Mouse (Mus musculus) frontal cortex, adult 2 months (tissue): Measurements from ENCODE around the gene Pitpnm3. TPM values are rescaled to one million over a fixed set of nuclear protein-coding genes. Genes with fewer than 3 reads are reported as not detected.

Experiments
- DNase-seq, 2 experiments: peaks; one replicate each; pipeline ENCODE4 v3.0.0; 2022; ENCODE audit warnings: low spot score in 1 of 2; ENCODE audit errors: extremely low spot score in 1 of 2
- polyA plus RNA-seq: library from polyadenylated mRNA; depleted of rRNA; stranded (reverse); fragments of >200 nt; gene quantifications from 2 replicates; pipeline ENCODE4 v1.2.3, GENCODE M21; 2012

Gene Pitpnm3
- polyA plus RNA-seq, 1 experiment, result 102 TPM

DNA sequence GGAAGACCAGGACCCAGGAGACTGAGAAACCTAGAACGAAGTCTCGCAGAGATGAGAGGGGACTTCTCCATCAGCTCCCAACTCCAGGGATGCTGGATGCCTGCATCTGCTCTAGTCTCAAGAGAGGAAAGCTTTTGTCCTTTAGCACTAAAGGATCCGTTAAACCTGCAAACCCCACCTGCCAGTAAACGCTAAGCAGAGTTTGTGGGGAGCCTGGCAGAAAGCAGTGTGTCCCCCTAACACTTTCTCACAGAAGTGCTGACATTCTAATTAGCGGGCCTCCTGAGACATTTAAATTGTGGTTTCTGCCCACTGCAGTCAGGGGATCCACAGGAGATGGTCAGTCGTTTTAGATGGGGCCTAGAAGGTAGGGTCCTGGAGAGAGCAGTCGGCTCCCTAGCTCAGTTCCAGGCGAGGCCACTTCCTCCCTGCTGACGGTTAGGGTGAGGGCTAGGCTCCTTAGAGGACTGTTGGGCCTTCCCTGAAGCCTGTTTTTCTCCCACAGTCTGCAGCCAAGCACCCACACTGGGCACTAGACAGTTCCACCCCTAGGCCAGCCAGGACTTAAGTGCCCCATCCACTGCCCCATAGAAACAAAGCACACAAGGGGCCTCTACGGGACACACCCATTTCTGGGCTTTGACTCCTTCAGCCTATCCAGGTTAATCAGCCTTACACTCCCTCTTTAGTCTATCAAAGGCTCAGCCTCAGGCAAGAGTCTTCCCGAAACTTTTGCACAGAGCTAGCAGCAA, 829 bp upstream of the Pitpnm3 start:
- DNase-seq, result no peak

DNA sequence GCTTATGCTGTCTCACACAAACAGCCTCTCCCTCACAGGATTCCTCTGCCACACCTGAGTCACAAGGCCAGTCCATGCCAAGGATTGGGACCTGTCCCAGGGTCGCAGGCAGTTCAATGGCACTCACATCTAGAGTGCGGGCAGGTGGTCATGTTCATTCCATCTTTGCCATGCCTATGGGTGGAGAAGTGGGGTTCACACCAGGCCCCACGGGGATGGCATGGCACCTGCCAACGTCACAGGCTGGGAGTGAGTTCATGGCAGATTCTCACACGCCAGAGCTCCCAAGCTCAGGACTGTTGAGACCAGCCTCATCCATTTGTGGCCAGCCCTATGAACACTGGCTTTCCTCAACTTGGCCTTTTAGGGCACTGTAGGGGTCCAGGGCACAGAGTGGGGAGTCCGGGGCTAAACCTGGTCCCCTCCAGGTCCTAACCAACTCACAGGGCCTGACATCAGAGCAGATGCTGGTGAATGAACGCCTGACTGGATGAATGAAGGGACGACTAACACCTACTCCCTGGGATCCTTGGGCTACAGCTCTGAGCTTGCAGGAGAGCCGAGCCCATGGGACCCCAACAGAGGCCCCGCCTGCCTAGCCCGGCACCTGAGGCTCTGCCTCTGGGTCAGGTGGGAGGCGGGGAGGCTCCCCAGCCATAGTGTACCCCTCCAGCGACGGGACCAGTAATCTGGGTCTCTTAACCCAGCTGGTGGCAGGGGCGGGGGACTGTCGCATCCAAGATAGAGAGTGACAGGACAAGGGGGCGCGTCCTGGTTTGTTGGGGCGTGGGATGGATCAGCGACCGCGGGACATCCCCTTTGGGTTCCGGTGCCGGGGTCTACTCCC, 819 bp downstream of the Pitpnm3 start:
- no peak for DNase-seq

DNA sequence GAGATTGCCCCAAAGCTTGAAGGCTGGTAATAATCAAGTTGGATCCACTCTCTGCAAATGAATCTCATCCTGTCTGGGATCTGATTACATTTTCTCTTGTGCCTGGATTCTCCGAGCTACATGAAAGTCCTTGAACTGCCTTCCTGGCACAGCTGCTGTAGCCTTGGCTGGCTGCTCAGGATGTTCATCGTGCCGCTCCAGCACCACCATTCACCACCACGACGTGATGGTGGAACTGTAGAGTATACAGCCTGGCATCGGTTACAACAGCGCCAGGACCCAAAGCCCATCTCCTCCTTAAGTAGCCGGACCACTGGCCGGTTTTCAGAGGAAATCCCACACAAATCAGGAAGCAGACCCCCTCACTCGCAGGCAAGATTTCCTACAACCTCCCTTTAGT, 2.5 kb downstream of the Pitpnm3 start:
- DNase-seq, result no peak

DNA sequence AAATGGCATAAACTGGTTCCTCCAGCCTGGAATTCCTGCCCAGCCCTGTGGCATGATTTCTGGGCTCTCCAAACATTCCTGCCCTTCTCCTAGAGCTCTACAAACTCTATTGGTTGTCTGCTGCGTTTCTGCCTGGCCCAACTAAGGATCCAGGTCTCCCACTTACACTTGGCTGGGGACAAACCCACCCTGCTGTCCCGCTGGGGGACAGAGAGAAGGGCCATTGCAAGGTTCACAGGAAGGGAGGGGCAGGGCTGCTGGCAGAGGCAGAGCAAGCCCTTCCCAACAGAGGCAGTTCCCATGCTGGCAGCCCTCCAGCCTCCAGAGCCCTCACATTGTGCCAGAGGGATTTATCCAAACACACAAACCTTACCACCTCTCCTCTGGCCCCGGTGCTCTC, 3.3 kb downstream of the Pitpnm3 start:
- DNase-seq, result no peak

DNA sequence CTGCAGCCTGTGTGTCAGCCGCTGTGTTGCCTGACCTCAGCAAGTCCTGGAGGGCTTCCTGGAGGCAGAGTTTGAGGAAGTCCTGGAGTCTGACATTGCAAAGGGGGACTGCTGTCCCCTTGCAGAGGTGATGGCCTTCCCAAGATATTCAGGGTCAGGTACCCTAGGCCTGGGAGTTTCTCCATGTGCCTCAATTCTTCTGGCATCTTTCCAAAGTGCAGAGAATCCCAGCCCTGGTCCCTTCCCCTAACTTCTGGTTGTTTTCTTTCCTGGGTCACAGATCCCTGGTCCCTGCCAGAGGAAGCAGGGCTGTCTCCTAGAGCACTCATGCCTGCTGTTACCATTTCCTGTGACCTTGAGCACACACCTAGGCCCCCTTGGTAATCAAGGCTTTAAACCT, 3.9 kb downstream of the Pitpnm3 start:
- DNase-seq, result no peak

DNA sequence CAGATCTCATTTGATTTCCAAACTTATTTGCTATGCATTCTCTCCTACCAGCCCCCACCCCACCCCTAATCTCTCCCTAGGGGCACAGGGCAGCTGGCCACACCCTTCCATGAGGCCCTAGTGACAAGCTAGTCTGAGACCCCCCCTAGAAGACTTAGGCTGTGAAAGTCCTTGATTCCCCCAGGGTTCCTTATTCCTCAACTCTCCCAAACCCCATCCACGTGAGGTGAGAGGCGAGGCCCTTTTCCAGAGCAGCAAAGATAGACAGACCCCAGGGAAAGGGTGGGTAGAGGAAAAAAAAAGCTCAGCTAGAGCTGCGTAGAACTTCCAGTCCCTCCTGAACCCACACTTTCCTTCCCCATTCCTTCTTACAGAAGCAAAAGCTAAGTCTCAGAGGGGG, 4.7 kb downstream of the Pitpnm3 start:
- DNase-seq, result no peak

DNA sequence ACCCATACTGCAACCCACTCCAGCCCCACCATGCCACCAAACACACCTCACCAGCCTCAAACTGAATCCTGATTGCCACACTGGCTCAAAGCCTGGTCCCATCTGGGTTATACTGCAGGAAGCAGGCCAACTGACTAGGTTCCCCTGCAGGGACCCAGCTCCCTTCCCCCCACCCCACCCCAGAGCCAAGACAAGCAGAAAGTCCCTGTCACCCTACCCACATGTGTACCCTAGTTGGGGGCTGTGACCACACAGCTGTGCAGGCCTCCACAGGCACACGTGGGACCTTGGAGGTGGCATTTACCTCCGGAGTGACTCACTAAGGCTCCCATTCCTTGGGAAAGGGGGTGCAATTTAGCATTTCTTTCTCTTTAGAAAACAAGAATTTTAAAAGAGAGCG, 5.1 kb downstream of the Pitpnm3 start:
- peak in 1 of 2 experiments; percentile 59 for DNase-seq

DNA sequence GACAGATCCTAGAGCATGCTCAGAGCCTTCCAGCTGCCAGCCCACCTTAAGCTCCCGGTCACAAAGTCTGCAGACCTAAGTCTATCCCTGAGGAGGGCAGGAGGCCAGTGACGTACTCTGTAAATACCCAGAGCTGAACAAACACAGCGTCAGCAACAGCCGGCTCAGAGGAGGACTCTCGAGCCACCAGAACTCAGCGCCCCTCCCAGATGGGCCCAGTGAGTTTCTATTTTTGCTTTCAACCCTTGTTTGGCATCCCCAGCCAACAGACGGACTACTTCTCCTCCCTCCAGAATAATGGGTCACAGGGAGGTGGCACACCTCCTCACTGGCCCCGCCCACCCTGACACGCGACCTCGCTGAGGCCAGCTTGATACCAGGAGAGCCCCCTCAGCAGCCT, 5.6 kb downstream of the Pitpnm3 start:
- no peak for DNase-seq

DNA sequence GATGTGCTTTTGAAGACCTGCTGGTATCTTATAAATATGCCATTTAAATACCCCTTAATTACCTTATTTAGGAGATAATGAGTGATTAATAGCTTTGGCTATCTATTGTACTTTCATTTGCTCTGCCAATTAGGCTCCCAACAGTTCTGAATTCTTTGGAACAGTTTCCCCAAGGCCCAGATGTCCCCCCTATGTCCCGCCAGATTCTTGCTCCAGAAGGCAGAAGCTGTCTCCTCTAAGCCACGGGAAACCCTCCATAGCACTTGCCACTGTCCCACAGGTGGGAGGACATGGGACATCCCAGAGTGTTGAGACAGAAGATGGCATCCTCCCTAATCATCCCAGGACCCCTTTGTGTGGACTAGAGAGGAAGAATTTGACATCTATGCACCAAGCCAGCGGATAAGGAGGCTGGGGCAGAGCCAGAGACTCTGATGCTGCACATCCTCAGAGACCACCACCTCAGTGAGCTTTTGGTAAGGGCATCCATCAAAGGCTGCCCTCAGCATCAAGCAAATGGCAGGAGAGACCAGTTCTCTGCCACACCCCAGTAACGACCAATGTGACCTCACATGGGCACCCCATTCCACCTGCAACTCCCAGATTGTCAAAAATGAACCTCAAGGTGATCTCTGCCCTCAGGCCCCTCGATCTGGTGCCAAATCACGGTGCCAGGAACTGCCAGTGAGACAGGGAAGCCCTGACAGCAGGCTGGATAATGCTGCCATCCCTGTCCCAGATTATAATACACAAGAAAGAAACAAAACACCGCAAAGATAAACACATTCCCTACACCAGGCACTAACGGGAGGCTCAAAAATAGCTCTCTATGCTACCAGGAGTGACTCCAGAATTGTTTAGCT, 6.3 kb downstream of the Pitpnm3 start:
- no peak for DNase-seq

DNA sequence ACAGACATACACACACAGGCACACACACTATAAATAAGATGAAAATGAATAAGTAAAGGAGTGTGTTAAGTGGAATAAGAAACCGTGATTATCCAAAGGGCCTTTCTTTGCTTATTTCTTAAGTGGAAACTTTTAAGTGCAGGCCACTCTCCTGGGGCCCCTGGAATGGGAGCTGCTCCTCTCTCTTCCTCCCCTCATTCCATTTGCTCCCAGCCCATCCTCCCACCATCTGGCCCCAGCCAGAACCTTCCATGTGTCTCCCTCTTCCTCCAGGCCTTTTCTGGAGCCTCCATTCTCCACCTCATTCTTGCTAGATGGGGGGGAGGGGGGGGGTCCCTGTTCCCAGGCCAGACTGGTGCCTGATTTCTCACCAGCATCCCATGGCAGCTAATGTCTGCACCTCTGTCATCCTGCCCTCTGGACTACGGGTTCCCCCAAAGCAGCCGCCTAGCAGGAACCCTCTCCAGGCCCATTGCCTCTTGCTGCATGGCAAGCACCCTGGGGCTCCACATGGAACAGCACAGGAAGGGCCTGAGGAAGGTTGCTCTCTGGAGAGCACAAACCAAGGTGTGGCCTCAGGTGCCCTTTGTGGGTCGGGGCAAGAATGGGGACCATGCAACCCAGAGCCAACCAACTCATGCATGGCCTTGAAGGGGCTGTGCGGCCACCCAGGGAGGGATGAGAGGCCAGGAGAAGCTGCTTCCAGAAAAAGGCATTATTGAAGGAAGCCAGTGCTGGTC, 8.0 kb downstream of the Pitpnm3 start:
- DNase-seq, result no peak

DNA sequence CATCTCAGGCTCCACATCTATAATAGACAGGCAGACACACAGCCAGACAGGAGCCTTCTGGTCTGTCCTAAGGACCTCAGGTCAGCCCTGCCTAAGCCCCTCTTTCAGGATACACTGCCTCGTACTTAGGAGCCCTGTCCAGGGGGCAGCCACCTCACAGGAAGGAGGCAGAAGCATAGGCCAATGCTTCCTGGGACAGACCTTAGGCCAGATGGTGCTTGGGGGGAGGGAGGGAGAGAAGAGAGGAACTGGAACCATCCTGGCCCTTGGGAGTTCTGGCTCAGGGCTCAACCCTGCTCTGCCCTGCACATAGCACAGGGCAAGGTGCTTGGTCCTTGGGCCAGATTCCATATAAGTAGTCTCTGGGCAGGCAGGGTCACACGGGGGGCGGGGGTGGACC, 9.8 kb downstream of the Pitpnm3 start:
- DNase-seq, result no peak

DNA sequence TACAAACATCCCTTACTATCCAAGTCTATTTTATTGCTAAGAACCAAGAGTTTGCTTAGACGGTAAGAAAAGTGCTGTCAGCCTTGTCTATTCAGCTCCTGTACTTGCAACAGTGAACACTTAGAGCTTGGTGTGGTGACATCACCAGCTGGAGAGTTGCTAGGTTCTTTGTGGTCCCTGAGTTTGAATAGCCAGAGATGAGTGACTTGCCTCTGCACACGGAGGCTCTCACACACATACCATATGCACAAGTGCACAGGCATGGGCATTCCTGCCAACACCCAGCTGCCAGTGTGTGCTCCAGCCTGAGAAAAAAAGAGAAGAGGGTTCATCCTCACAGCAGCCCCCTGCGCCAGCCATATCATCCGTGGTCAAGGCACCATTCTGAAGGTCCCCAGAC, 12.0 kb downstream of the Pitpnm3 start:
- no peak for DNase-seq

DNA sequence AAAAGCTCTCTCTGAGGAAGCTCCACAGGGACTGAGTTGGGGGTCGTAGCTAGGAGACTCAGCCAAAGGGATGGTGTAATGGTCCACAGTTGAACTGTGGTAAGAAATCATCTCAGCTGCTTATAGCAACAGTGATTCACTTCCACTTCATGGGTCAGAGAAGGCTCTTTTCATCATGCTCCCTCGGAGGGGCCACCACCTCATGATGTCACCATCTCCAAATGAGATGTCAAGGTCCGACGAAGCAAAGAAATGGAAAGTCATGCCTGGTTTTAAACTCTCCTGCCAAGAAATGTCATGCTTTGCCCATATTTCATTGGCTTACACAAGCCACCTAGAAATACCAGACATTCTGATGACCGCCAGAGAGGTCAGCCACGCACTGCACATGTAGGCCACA, 15.2 kb downstream of the Pitpnm3 start:
- no peak for DNase-seq

DNA sequence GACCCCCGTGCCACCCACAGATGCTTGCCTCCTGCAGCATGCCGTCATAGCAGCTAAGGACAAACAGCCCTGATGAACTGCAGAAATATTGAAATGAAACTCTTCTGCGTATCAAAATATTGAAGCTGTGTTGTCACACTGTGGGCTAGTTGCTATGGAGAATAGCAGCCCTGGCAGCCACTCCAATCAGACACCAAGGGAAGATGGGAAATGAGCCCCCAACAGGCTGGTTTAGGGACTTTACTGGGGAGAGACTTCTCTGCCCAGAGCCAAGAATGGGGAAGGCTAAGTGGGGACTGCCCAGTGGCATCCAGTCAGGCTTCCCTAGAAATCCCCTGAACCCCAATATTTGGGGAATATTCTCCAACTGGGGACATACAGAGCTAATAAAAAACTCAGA, 16.9 kb downstream of the Pitpnm3 start:
- DNase-seq, result no peak

DNA sequence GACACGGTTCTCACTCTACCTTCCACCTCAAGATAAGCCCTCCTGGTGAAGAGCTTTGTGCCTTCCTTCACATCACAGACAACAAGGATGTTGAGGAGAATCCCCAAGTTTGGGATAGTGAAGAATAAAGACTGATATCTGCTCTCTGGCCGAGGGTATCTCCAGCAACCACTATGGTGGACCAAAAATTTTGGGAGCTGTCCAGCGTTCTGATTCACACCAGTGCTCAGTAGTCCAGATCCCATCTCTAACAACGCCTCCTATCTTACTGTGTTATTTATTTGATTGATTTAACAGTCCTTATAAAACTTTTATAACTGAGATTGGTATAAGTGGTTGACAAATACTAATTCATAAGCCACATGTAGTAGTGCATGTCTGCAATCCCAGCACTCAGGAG, 22.3 kb downstream of the Pitpnm3 start:
- no peak for DNase-seq

DNA sequence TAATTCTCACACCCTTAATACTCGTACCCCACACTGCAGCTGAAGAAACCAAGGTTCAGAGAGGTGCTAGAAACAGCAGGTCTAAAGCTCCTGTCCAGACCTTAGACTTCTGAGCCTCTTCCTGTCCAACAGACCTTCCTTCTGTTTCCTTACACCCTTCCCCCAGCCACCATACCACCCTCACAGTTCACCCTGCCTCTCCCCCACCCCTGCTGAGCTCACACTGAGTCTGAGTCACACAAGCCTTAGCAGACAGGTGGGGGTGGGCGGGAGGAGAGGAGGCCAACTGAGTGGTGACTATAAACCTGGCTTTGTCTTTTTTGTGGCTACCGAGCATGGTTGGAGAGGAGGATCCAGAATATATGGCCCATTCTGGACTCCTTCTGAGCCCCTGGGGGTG, 24.9 kb downstream of the Pitpnm3 start:
- peak in 1 of 2 experiments; percentile 68 for DNase-seq

DNA sequence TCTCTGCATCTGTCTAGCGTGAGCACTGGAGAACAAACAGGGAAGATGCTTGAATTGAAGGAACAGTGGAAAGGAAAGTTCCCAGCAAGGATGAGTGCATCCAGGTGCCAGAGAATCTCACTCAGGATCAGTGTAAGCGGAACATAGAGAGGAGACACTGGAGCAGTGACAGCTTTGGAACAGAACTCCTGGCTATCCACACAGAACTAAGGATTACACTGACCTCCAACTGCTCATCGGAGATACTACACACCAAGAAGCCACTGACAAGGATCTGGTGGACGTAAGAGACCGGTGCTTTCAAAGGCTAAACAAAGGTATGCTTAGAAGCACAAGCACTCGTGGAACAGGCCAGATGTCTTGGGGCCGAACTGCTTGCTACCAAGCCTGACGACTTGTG, 31.4 kb downstream of the Pitpnm3 start:
- DNase-seq, result no peak

DNA sequence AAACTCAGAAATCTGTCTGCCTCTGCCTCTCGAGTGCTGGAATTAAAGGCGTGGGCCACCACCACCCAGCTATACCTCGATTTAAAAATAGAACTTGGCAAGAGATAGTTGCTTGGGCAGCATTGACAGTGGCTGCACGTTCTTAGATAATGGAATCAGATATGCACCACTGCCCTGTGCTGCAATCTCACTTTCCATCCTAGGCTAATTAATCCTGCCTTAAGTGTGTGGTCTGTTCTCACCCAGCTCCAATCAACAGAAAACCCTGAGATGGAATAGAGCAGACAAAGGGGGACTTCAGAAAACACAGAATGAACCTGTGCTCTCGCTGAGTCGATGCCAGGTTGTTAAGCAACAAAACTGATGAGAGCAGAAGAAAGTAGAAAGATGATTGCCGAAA, 32.0 kb downstream of the Pitpnm3 start:
- no peak for DNase-seq

DNA sequence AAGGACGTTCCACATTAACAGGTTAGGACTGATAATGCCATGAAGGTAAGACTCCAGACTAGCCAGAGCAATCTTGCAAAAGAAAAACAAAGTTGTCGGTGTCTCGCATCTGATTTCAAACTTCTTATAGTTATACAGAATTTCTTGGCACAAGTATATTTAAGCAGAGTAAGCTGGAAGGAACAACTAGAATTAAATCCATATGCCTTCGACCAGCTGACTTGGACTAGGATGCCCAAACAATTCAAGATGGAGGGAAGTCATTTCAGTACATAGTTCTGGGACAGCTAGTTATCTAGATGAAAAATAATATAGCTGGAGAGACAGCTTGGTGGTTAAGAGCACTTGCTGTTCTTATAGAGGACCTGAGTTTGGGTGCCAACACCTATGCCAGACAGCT, 34.6 kb downstream of the Pitpnm3 start:
- no peak for DNase-seq

DNA sequence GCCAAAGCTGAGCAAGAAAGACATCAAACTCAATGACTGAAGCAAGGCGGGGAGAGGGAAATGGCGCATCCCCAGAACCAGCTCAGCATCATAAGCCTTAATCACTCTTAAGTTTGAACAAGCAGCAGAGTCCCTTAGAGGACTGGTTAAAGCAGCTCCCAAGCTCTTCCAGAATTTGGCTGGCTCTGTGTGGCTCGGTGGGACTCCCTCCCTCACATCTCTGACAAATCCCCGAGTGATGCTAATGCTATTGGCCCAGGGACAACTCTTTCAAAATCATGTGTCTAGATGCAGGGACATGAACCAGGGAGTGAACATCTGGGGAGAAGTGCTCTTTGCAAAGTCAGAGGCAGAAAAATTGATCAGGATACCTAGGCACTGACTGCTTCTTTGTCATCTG, 36.4 kb downstream of the Pitpnm3 start:
- peak in 1 of 2 experiments; percentile 44 for DNase-seq
